Mouse (Mus musculus): ENCODE data around the gene Pramel5.
"Not testable (repeated sequence)": the region's sequence is repeated elsewhere in the genome, so short reads cannot be mapped to it uniquely, and the experiment has no call there.

The Pramel5 gene

GRCm38 (mm10) chr4:144280388-144280787 lies at the start of gene Pramel5:
Pramel5 (minus strand) TSS chr4:144280488.
- DNase-seq, result not testable (repeated sequence)

DNA sequence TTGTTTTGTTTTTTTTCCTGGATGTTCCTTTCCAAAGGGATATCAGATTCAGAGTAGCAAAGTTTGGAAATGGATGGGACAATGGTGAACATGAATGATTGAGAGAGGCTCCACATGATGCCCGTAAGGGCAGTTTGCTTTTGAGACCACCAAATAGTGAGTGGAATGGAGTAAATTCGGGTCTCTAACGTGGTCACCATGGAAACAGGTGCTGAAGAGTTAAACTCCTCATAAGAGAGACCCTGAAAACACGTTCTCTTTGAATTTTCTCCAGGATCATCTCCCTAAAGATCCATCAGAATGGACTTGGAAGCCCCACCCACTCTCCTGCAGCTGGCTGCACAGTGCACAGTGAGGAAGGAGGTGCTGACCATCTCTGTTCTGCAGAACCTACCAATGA lies 49.7 kb upstream of the Pramel5 start, which contains the start of gene Gm13128:
Gene Gm13128, plus strand, starts transcription at position 301 of the 400 bp plus-strand sequence.
- not testable (repeated sequence) for DNase-seq

DNA sequence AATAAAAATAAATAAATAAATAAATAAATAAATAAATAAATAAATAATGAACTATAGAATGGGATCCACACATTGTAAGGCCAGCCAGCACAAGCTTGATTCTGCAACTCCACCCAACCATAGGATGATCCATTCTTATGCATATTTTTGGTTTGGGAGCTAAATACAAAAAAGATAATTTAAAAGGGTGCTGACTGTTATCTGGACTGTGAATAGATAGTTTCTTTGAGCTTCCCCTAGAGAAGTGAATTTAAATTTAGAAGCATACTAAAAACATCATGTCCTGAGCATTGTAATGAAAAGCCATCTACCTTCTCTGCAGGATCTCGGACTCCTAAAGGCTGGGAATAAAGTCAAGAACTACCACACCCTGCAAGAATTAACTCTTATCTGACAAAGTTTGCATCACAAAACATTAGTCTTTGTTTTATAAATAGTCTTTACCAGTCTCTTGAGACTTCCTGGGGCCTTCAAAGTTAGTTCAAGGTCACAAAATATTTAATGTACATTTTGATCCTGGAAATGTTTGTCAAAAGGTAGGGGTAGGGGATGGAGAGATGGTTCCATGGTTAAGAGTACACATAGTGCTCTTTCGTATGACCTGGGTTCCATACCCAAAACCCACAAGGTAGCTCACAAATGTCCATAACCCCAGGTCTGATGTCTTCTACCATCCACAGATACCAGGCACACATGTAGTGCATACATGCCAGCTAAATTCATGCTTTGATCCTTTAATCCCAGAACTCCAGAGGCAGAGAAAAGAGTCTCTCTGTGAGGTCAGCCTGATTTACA lies 32.6 kb upstream of the Pramel5 start:
- not testable (repeated sequence) for DNase-seq

DNA sequence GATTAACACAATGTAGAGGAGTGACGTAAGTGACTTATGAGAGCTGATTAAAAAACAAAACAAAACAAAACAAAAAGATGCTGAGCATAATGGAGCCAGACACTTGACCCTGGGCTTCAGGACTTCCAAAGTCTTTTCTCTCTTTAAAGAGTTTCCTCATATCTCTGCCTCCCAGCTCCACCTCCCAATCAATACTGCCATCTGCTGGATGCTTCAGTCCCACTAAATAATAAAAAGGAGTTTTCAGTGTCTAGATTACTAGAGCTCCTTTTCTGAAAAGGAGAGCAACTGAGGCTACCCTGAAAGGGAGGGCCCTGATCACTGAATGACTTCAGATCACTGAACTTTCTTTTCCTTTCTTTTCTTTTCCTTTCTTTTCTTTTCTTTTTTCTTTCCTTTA lies 19.1 kb upstream of the Pramel5 start:
- DNase-seq, result peak; percentile 39

DNA sequence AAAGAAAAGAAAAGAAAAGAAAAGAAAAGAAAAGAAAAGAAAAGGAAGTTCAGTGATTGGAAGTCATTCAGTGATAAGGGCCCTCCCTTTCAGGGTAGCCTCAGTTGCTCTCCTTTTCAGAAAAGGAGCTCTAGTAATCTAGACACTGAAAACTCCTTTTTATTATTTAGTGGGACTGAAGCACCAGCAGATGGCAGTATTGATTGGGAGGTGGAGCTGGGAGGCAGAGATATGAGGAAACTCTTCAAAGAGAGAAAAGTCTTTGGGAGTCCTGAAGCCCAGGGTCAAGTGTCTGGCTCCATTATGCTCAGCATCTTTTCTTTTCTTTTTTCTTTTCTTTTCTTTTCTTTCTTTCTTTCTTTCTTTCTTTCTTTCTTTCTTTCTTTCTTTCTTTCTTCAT lies 25.5 kb downstream of the Pramel5 start:
- not testable (repeated sequence) for DNase-seq
